Mouse (Mus musculus) brain, embryonic 14.5 days (tissue): Measurements from ENCODE around the gene Atf6b.

ENCODE experiments used
- CTCF ChIP-seq: fragments of 200-500 bp; IDR thresholded peaks from 2 replicates; pipeline ENCODE4 v1.5.1; 2012; ENCODE audit warnings: inconsistent platforms, mild to moderate bottlenecking, moderate library complexity, borderline replicate concordance; ENCODE audit not compliant: insufficient read depth, insufficient read length; ENCODE audit errors: extremely low read depth
- POLR2A ChIP-seq: fragments of 200-500 bp; IDR thresholded peaks from 2 replicates; pipeline ENCODE4 v1.6.1; 2012; ENCODE audit warnings: mild to moderate bottlenecking, inconsistent platforms, borderline replicate concordance; ENCODE audit not compliant: poor library complexity, insufficient read depth, insufficient read length, severe bottlenecking; ENCODE audit errors: extremely low read depth

- TF ChIP-seq CTCF (no peak), POLR2A (no peak)
Measured at GRCm38 (mm10) chr17:34692906-34693305, 46.0 kb downstream of the Atf6b start.
